Mouse (Mus musculus): ENCODE results near the gene Olfm2.
"Not testable (repeated sequence)": the region's sequence is repeated elsewhere in the genome, so short reads cannot be mapped to it uniquely, and the experiment has no call there.

Gene Olfm2

DNA sequence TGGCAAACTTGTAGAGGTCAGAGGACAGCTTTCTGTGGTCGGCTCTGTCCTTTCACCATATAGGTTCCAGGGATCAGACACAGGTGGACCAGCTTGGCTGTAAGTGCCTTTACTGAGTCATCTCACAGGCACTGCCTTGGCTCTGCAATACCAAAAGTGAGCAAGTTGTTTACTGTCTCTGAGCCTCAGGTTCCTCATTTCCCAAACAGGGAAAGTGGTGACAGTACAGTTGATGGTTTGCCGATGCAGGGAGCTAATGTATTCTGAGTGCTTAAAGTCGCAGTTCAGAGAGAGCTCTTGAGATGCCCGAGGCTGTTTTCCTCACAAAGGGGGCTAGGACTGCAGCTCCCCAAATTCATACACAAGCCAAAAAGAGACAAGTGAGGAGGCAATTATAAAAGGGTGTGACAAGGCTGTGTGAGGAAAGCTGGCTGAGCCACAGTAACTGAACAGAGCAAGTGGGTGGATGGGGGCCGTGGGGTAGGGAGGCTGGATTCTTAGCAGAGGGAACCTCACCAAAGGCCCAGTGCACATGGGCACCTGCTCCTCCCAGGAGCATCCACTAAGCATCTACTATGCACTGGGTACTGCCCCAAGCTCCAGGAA lies 49.9 kb downstream of the Olfm2 start:
- DNase-seq (ENCODE audit: low read depth, low spot score) = no peak

DNA sequence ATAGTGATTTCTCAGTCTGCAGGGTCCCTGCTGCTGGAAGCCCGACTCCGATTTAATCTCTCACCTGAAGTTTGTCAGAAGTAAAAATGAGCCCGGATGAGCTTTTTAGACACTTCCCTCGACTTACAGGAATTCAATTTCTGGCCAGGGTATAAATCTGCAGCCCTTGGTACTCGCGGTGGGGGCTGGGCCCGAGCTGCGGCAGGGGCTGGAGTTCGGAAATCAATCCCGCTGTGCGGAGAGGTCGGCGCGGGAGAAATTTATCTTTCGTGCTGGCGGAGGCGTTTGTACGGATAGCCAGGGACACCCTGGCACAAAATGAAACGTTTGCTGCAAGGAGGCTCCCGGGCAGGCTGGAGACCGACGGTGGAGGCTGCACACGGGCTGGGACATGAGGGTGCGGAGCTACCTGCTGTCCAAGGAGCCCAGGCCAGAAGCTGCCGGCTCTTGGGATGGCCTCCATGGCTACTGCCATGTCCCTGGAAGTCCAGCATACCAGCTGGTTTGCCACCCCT lies 51.4 kb downstream of the Olfm2 start:
- no peak for DNase-seq (ENCODE audit: low read depth, low spot score)

DNA sequence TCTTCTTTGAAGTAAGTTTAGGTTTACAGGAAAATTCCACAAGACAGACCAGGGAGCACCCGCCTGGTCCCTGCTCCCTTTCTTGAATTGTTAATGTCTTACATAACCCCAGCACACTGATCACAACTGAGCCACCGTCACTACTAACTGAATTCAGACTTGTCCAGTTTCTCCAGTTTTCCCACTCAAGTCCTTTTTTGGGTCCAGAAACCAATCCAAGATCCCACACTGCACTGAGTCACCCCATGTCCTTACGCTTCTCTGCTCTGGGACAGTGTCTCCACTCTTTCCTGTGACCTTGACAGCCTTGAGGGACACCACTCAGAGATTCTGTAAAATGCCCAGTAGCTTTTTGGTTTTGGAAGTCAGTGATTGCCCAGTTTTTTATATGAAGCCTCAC lies 53.3 kb downstream of the Olfm2 start:
- DNase-seq (ENCODE audit: low read depth, low spot score) = no peak

DNA sequence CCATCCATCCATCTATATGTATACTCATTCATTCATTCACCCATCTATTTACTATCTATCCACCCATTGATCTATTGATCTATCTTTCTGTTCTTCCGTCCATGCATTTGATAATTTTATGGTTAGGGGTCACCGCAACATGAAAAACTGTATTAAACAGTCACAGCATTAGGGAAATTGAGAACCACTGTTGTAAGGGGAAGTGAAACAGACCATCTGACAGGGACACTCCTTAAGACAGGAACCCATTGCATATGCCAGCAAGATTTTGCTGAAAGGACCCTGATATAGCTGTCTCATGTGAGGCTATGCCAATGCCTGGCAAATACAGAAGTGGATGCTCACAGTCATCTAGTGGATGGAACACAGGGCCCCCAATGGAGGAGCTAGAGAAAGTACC lies 55.7 kb downstream of the Olfm2 start:
- DNase-seq (ENCODE audit: low read depth, low spot score) = not testable (repeated sequence)

DNA sequence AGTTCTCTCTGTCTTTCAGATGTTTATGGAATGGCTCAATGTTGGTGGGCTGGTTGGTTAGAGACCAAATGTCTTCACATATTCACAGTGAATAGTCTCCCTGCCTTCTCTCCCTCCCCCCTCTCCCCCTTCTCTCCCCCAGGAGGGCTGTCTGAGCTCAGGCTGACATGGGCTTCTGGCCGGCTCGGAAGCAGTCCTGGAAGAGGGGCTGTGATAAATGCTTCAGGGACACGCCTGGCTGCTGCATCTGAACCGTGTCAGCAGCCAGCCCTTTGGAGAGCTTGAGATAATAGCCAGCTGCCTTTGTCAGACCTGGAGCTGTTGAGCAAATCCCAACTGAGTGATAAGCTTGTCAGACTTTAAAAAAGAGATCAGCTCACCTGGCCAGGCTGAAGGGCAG lies 56.2 kb downstream of the Olfm2 start:
- DNase-seq (ENCODE audit: low read depth, low spot score) = no peak

DNA sequence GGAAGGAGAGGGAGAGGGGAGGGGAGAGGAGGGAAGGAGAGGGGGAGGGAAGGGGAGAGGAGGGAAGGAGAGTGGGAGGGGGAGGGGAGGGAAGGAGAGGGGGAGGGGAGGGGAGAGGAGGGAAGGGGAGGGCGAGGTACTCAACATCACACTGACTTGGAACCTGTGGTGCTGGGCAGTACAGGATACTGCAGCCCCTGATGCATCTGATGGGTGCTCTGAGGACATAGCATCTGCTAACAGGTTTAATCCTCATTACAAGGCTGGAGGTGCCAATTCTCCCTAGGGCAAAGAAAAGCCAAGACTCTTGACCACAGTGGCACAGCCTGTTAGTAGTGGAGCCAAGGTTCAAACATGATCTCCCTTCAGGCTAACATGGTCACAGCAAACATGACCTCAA lies 56.7 kb downstream of the Olfm2 start:
- DNase-seq (ENCODE audit: low read depth, low spot score) = no peak

DNA sequence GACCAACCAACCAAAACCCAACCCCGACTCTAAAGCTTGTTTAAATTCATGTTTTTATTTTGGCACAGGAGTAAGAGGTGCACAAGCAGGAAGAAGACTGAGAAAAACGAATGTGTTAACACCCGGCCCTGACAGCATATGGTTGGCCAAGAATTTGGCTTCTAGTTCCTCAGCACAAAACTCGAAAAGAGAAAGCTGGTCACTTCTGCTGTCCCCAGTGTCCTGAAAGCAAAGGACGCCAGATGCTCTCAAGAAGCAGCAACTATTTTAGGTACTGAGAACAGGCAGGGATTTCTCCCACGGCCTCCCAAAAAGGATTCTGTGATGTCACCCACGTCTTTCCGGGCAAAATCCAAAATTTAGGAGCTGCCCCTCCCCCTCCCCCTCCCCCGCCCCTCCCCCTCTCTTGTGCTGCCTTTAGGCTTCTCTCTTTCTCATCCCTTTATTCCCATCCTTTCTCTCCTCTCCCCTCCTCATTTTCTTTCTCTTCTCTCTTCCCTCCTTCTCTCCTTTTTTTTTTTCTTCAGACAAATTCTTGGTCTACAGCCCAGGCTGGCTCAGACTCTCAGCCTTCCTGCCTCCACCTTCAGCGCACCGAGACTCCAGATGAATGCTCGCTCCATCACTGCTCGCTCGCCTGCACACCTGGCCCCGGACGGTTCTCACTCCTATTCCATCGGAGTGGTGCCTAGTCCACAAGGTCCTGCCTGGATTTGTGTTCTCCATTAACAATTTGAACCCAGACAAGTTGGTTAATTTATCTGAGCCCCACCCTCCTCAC lies 60.9 kb downstream of the Olfm2 start:
- DNase-seq (ENCODE audit: low read depth, low spot score) = no peak

DNA sequence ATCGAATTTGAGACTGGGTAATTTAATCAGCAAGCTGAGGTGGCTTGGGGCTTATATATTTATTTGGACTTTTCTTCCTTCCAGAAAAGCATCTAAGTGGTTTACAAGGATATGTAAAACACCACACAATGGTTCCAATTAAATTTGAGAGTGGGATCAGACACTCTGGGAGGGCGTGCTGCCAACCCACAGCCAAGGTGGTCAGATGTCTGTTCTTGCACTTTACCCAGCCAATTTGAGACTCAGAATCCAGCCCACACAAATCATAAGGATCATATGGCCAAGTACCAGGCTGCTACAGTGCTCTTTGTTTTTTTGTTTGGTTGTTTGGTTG lies 63.8 kb downstream of the Olfm2 start:
- DNase-seq (ENCODE audit: low read depth, low spot score) = no peak

DNA sequence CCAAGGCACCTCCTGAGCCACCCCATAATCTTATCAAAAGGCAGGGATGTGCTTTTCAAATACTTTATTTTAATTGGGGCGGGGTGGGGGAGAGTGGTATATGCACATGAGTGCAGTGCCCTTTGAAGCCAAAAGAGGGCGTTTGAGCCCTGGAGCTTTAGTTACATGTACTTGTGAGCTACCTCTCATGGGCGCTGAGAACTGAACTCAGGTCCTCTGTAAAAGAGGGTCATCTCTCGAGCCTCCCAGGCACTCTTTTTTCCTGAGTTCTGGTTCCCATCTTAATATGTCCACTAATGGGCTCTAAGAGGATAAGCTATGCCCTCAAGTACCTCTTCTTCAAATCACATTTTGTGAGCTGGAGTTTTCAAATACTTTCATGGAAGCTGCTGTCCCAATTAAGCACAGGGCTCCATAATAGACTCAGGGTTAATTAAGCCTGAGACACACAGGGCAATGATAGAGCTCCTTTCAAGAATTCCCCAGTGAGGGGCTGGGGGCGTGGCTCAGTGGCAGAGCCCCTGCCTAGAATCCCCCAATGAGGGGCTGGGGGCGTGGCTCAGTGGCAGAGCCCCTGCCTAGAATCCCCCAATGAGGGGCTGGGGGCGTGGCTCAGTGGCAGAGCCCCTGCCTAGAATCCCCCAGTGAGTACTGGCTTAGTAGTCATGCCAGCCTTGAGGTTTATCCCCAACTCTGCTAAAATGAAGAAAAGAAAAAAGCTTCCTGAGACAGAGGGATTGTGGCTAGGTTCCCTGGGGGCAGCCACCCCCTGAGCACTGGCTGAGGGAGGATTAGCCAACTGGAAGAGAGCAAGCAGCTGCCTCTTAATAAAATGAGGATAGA lies 64.4 kb downstream of the Olfm2 start:
- DNase-seq (ENCODE audit: low read depth, low spot score) = no peak

DNA sequence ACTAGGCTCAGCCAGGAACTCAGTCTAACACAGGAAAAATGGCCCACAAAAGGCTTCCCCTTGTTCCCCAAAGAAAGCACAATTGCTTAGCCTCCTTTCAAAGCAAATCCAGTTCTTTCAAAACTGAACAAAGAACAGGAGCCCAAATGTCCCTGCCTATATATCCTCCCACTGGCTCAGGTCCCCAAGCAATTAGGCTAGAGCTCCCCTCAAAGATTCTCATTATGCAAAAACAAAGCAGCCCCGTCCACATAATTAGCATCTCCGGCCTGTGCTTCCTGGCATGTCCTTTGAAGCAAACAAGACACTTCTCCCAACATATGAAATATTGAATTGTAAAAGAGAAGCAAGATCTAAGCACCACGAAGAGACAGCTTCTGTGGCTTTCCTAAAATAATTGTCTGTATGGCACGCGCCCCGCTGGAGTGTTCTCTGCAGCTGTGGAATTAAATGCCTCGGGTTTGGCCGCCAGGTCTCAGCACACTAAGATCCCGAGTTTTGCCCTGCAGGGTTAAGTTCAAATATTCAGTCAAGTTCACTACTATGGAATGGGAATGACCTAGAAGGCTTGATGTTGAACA lies 65.7 kb downstream of the Olfm2 start:
- DNase-seq (ENCODE audit: low read depth, low spot score) = no peak

DNA sequence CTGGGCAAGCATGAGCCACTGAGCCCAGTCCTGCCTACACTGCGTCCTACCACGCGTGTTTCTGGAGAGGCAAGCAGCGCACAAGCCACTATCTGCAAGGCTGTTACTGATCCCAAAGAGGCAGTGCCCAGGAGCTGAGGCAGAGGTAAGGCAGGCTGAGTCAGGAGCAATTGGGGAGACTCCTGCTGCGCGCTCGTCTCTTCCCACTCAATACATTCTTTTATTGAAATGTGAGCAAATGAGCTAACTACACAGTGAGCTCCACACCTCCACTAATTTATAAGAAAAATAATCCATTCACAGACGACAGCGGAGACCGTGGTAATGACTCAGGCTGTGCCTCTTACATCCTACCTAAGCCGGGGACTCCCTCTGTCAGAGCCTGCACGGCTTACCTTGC lies 68.3 kb downstream of the Olfm2 start:
- DNase-seq (ENCODE audit: low read depth, low spot score) = no peak

DNA sequence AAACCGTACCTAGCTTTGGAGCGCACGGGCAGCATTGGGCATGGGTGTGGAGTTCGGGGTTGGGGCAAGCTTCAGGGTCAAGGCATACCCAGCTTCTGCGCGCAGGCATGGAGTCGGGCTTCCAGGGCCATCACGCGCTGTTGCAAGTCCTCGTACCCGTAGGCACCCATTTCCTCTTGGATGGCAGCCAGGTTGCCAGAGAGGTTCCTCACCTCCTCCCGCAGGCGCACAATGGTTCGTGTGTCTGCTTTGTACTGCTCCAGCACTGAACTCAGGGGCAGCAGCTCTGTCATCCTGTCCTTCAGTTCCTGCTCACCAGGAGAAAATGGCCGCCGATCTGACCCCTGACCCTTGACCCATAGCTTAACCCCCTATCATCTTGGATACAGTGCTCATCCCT lies 74.1 kb downstream of the Olfm2 start:
- no peak for DNase-seq (ENCODE audit: low read depth, low spot score)

DNA sequence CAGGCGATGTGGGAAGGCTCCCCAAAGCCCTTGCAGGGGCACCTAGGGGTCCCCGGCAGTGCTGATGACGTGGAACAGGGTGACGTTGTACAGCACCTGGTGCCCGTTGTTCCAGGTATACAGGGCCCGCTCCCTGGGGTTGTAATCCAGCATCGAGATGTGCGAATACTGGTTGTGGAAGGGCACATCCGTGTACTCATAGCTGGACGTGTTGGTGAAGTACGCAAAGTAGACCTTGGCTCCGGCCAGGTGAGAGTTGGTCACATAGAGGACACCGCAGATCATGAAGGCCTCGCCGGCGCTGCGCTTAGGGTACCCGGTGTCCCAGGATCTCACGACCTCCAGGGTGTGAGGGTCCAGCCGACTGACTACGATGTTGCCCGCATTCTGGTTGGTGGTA lies 78.1 kb downstream of the Olfm2 start:
- no peak for DNase-seq (ENCODE audit: low read depth, low spot score)

DNA sequence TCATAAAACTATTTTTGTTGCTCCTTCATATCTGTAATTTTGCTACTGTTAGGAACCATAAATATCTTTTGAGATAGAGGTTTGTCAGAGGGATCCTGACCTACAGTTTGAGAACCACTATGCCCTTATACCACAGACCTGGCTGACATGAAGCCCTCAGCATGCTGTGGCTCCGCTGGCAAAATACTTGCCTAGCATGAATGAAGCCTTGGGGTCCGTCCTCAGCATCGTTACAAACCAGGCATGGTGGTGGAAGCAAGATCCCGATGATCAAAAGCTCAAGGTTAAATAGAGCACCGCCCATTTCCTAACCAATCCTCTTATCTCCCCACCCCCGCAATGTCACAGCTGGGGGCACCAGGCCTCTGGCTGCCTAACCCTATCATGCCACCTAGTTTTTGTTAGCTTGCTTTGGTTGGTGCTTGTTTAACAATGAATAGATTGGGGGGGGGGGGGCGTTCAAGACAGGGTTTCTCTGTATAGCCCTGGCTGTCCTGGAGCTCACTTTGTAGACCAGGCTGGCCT lies 79.6 kb downstream of the Olfm2 start:
- no peak for DNase-seq (ENCODE audit: low read depth, low spot score)

DNA sequence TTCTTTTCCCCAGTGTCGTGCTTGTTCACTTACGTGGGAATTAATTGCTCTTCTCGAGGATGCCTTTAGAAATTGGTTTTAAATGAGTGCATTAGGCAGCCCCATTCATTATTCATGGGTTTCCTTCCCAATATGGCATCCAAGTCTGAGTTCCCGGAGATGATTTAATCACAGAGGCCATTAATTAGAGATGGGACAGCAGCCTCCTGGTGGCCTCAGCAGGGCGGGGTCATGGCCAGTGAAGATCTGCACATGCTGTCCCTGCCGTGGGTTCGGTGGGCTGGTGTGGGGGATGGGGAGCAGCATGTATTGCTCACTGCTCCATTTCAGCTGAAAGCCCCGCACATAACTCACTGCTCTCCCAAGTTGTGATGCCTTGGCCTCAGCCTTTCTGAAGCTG lies 80.2 kb downstream of the Olfm2 start:
- DNase-seq (ENCODE audit: low read depth, low spot score) = no peak

DNA sequence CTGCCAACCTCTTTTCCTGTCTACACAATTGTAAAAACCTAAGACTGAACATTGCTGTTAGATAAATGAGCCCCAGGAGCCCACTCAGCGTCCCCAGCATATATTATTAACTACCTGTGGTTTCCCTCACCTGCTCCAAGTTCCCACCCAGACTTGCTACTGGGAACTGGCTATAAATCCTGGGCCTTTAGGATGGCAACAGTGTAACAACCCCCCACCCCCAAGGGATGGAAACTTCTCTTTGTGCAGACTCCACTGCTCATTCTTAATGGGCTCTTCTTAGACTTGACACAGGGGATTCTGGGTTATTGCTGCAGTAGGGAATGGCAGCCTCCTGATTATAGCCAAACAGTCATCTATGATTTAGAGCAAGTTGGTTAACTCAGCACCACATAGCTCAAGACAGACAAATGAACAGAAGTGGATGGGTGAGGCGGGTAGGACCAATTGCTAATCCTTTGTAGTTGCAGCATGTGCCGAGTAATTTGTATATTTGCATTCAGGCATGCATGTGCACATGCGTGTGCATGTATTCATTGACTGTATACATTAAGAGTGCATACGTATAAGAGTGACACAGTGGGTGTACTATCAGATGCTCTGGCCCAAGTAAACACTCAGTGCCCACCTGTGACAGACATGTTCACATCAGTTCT lies 81.0 kb downstream of the Olfm2 start:
- DNase-seq (ENCODE audit: low read depth, low spot score) = no peak

DNA sequence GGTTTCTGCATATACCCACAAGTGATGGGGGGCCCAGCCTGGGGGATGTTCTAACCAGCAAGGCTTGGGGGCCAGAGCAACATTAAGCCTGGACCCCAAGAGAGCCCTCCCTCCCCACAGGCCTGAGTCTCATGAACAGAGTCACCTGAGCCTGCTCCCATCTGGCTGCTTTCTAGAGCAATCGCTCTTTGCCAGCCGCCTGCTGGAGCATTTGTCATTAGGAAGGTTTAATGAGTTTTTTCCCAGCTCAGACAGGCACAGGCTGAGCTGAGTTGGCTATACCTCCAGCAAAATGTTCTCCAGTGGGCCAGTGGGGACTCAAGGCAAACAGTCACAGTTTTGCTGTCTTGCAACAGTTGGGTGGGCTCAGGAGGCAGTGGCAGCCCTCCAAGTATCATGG lies 81.8 kb downstream of the Olfm2 start:
- DNase-seq (ENCODE audit: low read depth, low spot score) = no peak

DNA sequence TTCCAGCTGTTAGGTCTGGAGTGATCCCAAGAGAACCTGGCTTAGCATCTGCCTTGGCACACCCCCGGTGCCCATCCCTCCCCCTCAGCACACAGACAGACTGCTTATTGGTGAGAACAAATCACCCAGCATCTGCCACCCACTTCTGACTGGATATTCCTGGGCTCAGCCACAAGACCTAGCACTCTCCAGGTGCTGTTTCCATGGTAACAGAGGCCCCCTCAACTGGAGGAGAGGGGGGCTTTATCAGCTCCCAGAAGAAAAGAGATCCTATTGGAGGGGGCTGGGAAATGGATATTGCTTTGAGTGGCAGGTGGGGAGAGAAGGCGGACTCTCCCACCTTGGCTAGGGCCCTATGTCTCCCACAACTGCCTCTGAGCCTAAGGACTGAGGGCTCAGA lies 82.2 kb downstream of the Olfm2 start:
- DNase-seq (ENCODE audit: low read depth, low spot score) = no peak

DNA sequence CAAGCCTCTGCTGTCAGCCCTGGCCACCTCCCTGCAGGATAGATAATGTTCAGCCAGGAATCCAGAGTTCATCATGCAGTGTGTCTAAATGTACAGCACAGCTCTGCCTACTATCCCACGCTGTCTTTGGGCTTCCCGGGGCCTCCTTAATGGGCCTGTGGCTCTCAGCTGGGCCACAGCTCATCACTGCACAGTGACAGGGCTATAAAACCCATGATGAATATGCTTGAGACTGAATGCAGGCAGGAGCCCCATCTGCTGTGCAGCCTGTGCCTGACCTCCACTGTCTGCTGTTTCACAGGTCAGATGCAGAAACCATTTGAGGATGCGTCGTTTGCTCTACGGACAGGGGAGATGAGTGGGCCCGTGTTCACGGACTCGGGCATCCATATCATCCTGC lies 83.3 kb downstream of the Olfm2 start:
- no peak for DNase-seq (ENCODE audit: low read depth, low spot score)

DNA sequence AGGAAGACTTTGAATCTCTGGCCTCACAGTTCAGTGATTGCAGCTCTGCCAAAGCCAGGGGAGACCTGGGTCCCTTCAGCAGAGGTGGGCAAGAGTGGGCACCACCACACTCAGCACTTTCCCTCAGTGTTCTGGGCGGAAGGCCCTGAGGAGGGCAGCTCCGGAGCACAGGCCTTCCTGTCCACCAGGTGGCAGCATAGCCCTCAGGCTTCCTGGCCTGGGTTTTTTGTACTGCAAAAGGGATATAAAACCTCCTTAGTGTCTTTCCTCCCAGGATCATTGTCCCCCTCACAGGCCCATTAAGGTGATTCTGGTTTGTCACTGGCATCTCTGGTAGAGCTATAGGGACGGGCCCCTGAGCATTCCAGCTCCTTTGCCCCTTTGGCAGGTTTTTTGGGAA lies 83.8 kb downstream of the Olfm2 start:
- DNase-seq (ENCODE audit: low read depth, low spot score) = peak; percentile 76

DNA sequence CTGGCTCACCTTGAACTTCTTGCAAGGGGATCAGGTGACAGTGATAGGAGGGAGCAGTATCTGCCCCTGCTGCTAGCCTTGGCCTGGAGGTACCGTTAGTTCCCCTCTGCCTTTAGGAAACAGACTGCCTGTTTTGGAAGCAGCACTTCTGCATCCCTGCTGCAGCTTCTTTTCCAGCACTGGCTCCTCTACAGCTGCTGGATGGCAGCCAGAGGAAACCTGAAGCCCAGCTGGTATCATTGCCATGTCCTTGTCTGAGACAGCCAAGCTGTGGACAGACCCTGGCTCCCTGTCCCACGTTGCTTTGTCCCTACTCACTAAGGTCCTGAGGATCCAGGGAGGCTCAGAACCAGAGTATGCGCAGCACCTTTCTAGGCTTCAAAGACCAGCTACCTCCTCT lies 88.6 kb downstream of the Olfm2 start:
- DNase-seq (ENCODE audit: low read depth, low spot score) = no peak

DNA sequence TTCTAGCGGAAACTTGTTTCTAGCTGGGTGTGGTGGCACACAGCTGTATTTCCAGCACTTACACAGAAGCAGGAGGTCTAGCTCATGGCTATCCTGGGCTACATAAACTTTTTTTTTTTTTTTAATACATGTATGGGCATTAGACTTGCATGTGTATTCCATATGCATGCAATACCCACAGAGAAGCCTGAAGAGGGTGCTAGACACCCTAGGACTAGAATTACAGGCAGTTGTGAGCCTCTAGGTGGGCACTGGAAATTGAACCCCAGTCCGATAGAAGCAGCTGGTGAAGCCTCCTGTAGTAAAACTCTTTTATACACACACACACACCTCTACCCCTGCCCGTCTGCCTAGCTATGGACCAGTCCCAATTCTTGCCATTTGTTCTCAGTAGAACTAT lies 92.3 kb downstream of the Olfm2 start:
- DNase-seq (ENCODE audit: low read depth, low spot score) = no peak
